Mouse (Mus musculus) liver, adult (tissue): ENCODE results near the gene Krt7.

Experiments used
- GATA4 ChIP-seq: IDR thresholded peaks from 2 replicates; pipeline ENCODE4 v1.6.1; 2014; ENCODE audit warnings: mild to moderate bottlenecking, low read length; ENCODE audit not compliant: insufficient replicate concordance

Gene Krt7

GRCm38 (mm10) chr15:101455292-101455691 lies 44.4 kb downstream of the Krt7 start:
- TF ChIP-seq GATA4: no peak

DNA sequence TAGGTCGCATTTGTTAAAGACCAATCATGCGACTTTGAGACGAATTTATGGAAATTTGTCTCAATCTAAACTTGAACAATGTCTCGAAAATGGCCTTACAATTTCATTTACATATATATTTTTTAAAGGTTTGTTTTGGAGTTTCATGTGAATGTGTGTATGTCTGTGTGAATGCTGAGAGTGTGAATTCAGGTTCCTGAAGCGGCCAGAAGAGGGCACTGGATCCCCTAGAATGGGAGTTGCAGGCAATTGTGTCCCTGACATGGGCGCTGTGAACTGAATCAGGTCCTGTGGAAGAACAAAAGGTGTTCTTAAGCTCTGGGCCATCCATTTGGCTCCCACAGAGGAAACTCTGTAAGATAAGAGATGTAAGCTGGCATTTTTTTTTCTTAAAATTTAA lies 45.0 kb downstream of the Krt7 start:
- no peak for TF ChIP-seq GATA4

GRCm38 (mm10) chr15:101458361-101458930 lies 47.6 kb downstream of the Krt7 start:
- no peak for TF ChIP-seq GATA4

DNA sequence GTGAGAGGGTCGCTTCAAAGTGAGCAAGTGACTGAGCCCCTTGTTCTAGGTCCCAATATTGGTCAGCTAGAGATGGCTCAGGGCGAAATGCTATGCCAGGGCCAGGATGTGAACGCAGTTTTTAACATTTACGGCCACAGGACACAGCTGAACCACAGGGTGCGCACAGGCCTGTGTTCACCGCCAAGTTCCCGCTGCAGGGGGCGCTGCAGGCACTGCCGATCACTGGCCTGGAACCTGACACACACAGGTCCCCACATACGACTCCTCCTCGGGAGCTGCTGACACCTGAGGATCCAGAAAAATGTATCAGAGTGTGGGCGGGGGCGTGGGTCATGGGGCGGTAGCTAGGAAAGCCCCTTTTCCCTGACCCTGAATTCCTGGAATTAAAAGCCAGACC lies 48.4 kb downstream of the Krt7 start:
- TF ChIP-seq GATA4: no peak

DNA sequence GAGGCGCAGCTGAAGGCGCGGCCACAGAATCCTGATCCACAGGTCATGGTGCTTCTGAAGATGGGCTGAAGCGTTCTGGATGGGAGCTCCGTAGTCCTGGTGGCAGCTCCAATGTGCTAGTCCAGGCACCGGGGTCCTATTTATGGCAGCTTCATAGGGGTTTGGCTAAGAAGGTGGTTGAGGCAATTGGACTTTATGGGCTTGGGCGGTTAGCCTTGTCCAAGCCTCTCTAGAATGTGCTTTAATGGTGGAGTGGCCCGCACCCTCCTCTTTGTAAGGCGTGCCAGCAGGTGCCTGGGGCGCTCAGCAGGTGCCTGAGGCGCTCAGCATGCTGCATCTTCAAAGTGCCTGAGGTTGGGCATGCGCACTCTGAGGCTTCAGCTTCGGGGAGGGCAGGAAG lies 52.8 kb downstream of the Krt7 start, which contains the start of gene Krt81:
Krt81 (minus strand) TSS at position 101 of the 400 bp plus-strand sequence.
- no peak for TF ChIP-seq GATA4

GRCm38 (mm10) chr15:101469093-101469492 lies 58.2 kb downstream of the Krt7 start:
- no peak for TF ChIP-seq GATA4

GRCm38 (mm10) chr15:101472952-101473528 lies 62.2 kb downstream of the Krt7 start, which contains the start of gene Krt86:
Krt86 (plus strand) TSS chr15:101473478.
- no peak for TF ChIP-seq GATA4

DNA sequence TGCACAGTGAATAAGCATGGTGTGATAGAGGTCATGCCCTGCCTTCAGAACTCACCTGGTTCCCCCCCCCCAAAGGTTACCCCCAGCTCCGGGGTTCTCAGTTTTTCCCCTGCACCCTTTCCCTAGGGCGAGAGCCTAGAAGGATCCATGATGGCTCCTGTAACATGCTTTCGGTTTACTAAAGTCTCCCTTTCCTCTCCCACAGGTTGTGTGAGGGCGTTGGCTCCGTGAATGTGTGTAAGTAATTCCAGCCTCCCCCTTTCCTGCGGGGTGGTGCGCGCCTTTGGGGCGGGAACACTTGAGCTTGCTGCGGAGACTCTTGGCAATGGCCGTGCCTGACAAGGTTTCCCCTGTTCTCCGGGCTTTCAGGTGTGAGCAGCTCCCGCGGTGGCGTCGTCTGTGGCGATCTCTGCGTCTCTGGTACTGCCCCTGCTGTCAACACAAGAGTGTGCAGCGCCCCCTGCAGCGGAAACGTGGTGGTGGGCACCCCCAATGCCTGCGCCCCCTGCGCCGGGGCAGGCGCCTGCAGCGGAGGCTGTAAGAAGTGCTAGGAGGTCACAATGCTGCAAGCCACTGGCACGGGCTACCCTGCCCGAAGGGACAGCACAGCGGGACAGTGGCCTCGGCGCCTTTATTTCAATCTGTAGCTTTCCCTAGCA lies 68.3 kb downstream of the Krt7 start:
- TF ChIP-seq GATA4: no peak

DNA sequence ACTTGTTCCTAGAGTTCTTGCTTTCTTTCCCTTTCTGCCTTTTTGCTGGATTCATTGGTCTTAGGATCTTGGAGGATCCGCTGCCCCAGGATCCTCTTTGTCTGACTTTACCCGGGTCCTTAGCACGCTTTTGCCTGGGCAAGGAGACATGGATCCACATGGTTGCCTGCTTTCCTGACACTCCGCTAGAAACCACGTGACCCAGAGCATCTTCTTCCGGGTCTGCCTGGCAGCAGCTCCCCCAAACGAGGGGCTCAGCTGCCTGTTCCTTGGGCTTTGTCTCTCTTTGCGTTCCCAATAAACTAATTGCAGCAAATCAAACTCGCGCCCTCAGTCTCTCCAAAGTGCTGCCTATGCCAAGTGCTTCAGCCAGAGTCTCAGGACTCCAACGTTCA lies 68.8 kb downstream of the Krt7 start:
- TF ChIP-seq GATA4: no peak
